Mouse (Mus musculus) retina, embryonic 14.5 days (tissue): ENCODE data around the gene Gm10912.
"Not testable (repeated sequence)": the region's sequence is repeated elsewhere in the genome, so short reads cannot be mapped to it uniquely, and the experiment has no call there.

Experiments used
- DNase-seq: peaks from one replicate; pipeline ENCODE4 v3.0.0-alpha.2; 2015; ENCODE audit warnings: low spot score

The Gm10912 gene

GRCm38 (mm10) chr2:104065526-104065925 is at the start of gene Gm10912:
Gene Gm10912, plus strand, starts transcription at chr2:104065826.
- not testable (repeated sequence) for DNase-seq

GRCm38 (mm10) chr2:104023096-104023495 is 42.5 kb upstream of the Gm10912 start:
- no peak for DNase-seq

- no peak for DNase-seq
Measured at GRCm38 (mm10) chr2:104024656-104025055, 41.0 kb upstream of the Gm10912 start.

GRCm38 (mm10) chr2:104027458-104028138 is 38.0 kb upstream of the Gm10912 start, which contains the start of gene Fbxo3:
Gene Fbxo3, plus strand, starts transcription at chr2:104027721.
- DNase-seq = peak; percentile 82

- DNase-seq = no peak
Measured at GRCm38 (mm10) chr2:104028139-104028723, 37.4 kb upstream of the Gm10912 start, which contains the start of gene 4931422A03Rik. Gene 4931422A03Rik, minus strand, starts transcription at chr2:104028361.

- DNase-seq = no peak
Measured at GRCm38 (mm10) chr2:104029074-104029473, 36.6 kb upstream of the Gm10912 start.

- no peak for DNase-seq
Measured at GRCm38 (mm10) chr2:104030381-104030780, 35.2 kb upstream of the Gm10912 start.

- no peak for DNase-seq
Measured at GRCm38 (mm10) chr2:104032056-104032455, 33.6 kb upstream of the Gm10912 start.

GRCm38 (mm10) chr2:104034832-104035472 is 30.7 kb upstream of the Gm10912 start:
- peak; percentile 82 for DNase-seq

GRCm38 (mm10) chr2:104035595-104035994 is 30.0 kb upstream of the Gm10912 start:
- DNase-seq = no peak

GRCm38 (mm10) chr2:104036316-104036715 is 29.3 kb upstream of the Gm10912 start:
- no peak for DNase-seq

- no peak for DNase-seq
Measured at GRCm38 (mm10) chr2:104038236-104038635, 27.4 kb upstream of the Gm10912 start.

- DNase-seq = no peak
Measured at GRCm38 (mm10) chr2:104041632-104042031, 24.0 kb upstream of the Gm10912 start.

- DNase-seq = no peak
Measured at GRCm38 (mm10) chr2:104042766-104043165, 22.9 kb upstream of the Gm10912 start.

- no peak for DNase-seq
Measured at GRCm38 (mm10) chr2:104043624-104044478, 21.8 kb upstream of the Gm10912 start.

GRCm38 (mm10) chr2:104044479-104045080 is 21.0 kb upstream of the Gm10912 start:
- DNase-seq = no peak

- no peak for DNase-seq
Measured at GRCm38 (mm10) chr2:104058381-104058780, 7.2 kb upstream of the Gm10912 start.

GRCm38 (mm10) chr2:104058954-104059353 is 6.7 kb upstream of the Gm10912 start:
- DNase-seq = no peak

GRCm38 (mm10) chr2:104059786-104060185 is 5.8 kb upstream of the Gm10912 start:
- DNase-seq = no peak

GRCm38 (mm10) chr2:104060996-104061395 is 4.6 kb upstream of the Gm10912 start:
- no peak for DNase-seq

- DNase-seq = no peak
Measured at GRCm38 (mm10) chr2:104062665-104063064, 3.0 kb upstream of the Gm10912 start.

- no peak for DNase-seq
Measured at GRCm38 (mm10) chr2:104064152-104064551, 1.5 kb upstream of the Gm10912 start.
